In the genomic region with DNA sequence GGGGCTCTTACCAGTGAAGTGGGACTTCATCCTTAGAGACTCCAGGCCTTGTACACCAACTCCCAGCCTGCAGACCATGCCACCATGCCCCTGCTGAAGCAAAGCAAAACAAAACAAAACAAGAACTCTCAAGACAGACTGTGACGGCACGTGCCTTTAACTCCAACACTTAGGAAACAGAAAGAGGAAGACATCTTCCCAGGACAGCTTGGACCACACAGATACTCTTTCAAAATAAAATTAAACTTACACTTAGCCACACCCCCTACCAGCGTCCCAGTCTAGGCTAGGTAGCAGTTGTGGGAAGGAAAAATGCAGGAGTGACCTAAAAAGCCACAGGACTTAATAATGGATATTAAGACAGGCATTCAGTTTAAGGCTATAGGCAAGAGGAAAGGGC, we compare ENCODE assay signal across 27 mouse cellular contexts. TPM values are rescaled to one million over a fixed set of nuclear protein-coding genes. Genes with fewer than 3 reads are reported as not detected.
DNase-seq lines count a peak whose midpoint lies in the region; ATAC-seq and TF ChIP-seq lines count a peak whose summit lies in the region.
"Had no signal": no experiment of that assay in that cellular context is flagged by ENCODE, and none has a peak within 500 bp of the region (broad histone marks: within the 10 kb centered on the region; RNA-seq: fewer than 3 reads in every experiment).

No protein-coding gene starts in this region.

- no peaks in the 10 kb centered on the region for H3K9me3 ChIP-seq in kidney, postnatal 0 days (replicated peaks; ENCODE audit: low read length)
- H3K9me3 ChIP-seq in intestine, postnatal 0 days (ENCODE audit: control insufficient read depth) = no peaks in the 10 kb centered on the region
- no peaks in the 10 kb centered on the region for H3K9me3 ChIP-seq in forebrain, embryonic 11.5 days (ENCODE audit: control insufficient read depth, low read length)
- H3K9me3 ChIP-seq: forebrain, embryonic 10.5 days; forebrain, embryonic 15.5 days; heart, embryonic 10.5 days; heart, embryonic 13.5 days had no signal

- no peak overlapping the region for H3K4me2 ChIP-seq in kidney, postnatal 0 days (ENCODE audit: low read length)
- H3K4me2 ChIP-seq in intestine, postnatal 0 days (replicated peaks; ENCODE audit: low read depth) = no peak overlapping the region
- no peak overlapping the region for H3K4me2 ChIP-seq in forebrain, embryonic 11.5 days (ENCODE audit: low read depth, low read length, severe bottlenecking)
- H3K4me2 ChIP-seq: forebrain, embryonic 15.5 days; heart, embryonic 13.5 days; hindbrain, embryonic 14.5 days had no signal

- no peak for ATAC-seq in kidney, postnatal 0 days (replicated peaks; ENCODE audit: low FRiP score, low read depth)
- ATAC-seq in intestine, postnatal 0 days = no peak
- ATAC-seq in forebrain, embryonic 11.5 days (replicated peaks; ENCODE audit: low FRiP score) = no peak
- ATAC-seq: CD4-positive, CD25-positive, alpha-beta regulatory T cell, adult 4 months; forebrain, embryonic 15.5 days; hindbrain, postnatal 0 days; inflammation-experienced regulatory T-cells, adult 6 months had no signal

- H3K36me3 ChIP-seq in kidney, postnatal 0 days (ENCODE audit: insufficient read depth, low read length) = no peaks in the 10 kb centered on the region
- peaks cover 3% of the 10 kb centered on the region; the same call in 1 of the 2 replicates for H3K36me3 ChIP-seq in intestine, postnatal 0 days (ENCODE audit: control insufficient read depth, insufficient read depth)
- H3K36me3 ChIP-seq in small intestine, adult 2 months (ENCODE audit: control insufficient read depth, insufficient read depth, low read length) = peaks cover 12% of the 10 kb centered on the region
- H3K36me3 ChIP-seq in forebrain, embryonic 11.5 days (ENCODE audit: control insufficient read depth, insufficient read depth, low read length) = no peaks in the 10 kb centered on the region
- H3K36me3 ChIP-seq: forebrain, embryonic 10.5 days; forebrain, embryonic 15.5 days; heart, embryonic 10.5 days; heart, embryonic 13.5 days had no signal

- no peak overlapping the region for H3K4me3 ChIP-seq in kidney, postnatal 0 days (replicated peaks; ENCODE audit: low read depth, low read length)
- no peak overlapping the region for H3K4me3 ChIP-seq in intestine, postnatal 0 days (ENCODE audit: low read depth, low read length)
- H3K4me3 ChIP-seq in small intestine, adult 2 months (ENCODE audit: low read depth, low read length) = no peak overlapping the region
- no peak overlapping the region for H3K4me3 ChIP-seq in forebrain, embryonic 11.5 days (ENCODE audit: low read depth, low read length)
- H3K4me3 ChIP-seq: forebrain, embryonic 10.5 days; forebrain, embryonic 15.5 days; heart, adult 2 months; heart, embryonic 10.5 days; heart, embryonic 13.5 days had no signal

- DNase-seq in kidney, postnatal 0 days (ENCODE audit: low spot score) = no peak
- DNase-seq in kidney, postnatal 14 days = no peak
- DNase-seq in forebrain, embryonic 11.5 days (ENCODE audit: low spot score) = no peak
- DNase-seq in adrenal gland, postnatal 4 days (ENCODE audit: low spot score in 2 of 2) = no peak
- DNase-seq: adrenal gland, adult 8-10 months; adrenal gland, postnatal 25 days; cerebellum, adult 11 months; cerebellum, adult 2 months; cerebellum, postnatal 10 days; cerebellum, postnatal 36 days; gastrocnemius, postnatal 25 days; heart, adult 2 months; heart, postnatal 14 days; heart, postnatal 4 days had no signal

- no peak overlapping the region for H3K9ac ChIP-seq in kidney, postnatal 0 days (ENCODE audit: low read depth, low read length)
- no peak overlapping the region for H3K9ac ChIP-seq in intestine, postnatal 0 days (ENCODE audit: low read depth, low read length)
- H3K9ac ChIP-seq in forebrain, embryonic 11.5 days (ENCODE audit: low read length) = no peak overlapping the region
- H3K9ac ChIP-seq: forebrain, embryonic 15.5 days; heart, embryonic 13.5 days; hindbrain, embryonic 14.5 days had no signal

- WGBS in kidney, postnatal 0 days = 70% methylated on average over 3 of the region's 3 CpGs
- WGBS in intestine, postnatal 0 days = 62% methylated on average over 3 of the region's 3 CpGs
- WGBS in small intestine, adult 2 months = 63% methylated on average over 3 of the region's 3 CpGs
- 63% methylated on average over 3 of the region's 3 CpGs for WGBS in forebrain, embryonic 11.5 days

- TF ChIP-seq CTCF in kidney, postnatal 0 days (IDR thresholded peaks at IDR 0.05; ENCODE audit: low read depth) = no peak
- TF ChIP-seq CTCF in intestine, postnatal 0 days (IDR thresholded peaks at IDR 0.05; ENCODE audit: low read depth) = no peak
- no peak for TF ChIP-seq CTCF in small intestine, adult 2 months (IDR thresholded peaks at IDR 0.05; ENCODE audit: extremely low read depth, insufficient read length, insufficient replicate concordance, low read depth, low read length)

- H3K27me3 ChIP-seq in kidney, postnatal 0 days (ENCODE audit: insufficient read depth, low read length) = no peaks in the 10 kb centered on the region
- H3K27me3 ChIP-seq in intestine, postnatal 0 days (replicated peaks; ENCODE audit: control insufficient read depth, insufficient read depth, low read length) = no peaks in the 10 kb centered on the region
- H3K27me3 ChIP-seq in small intestine, adult 2 months (ENCODE audit: control insufficient read depth, insufficient read depth, low read length) = no peaks in the 10 kb centered on the region
- H3K27me3 ChIP-seq in forebrain, embryonic 11.5 days (ENCODE audit: control insufficient read depth, insufficient read depth, low read length) = no peaks in the 10 kb centered on the region
- H3K27me3 ChIP-seq: forebrain, embryonic 15.5 days had no signal

- peak overlapping the region; percentile 70; the same call in 1 of the 2 replicates for H3K27ac ChIP-seq in kidney, postnatal 0 days
- H3K27ac ChIP-seq in intestine, postnatal 0 days (ENCODE audit: low read depth, low read length) = peak overlapping the region; percentile 94
- H3K27ac ChIP-seq in small intestine, adult 2 months (ENCODE audit: insufficient read depth, low read depth, low read length) = peak overlapping the region; percentile 97
- H3K27ac ChIP-seq in forebrain, embryonic 11.5 days (ENCODE audit: low read depth, low read length) = no peak overlapping the region
- H3K27ac ChIP-seq: forebrain, embryonic 15.5 days; heart, adult 2 months; heart, embryonic 13.5 days; hindbrain, embryonic 14.5 days; hindbrain, postnatal 0 days had no signal

- H3K4me1 ChIP-seq in kidney, postnatal 0 days (replicated peaks; ENCODE audit: insufficient read depth, low read length) = no peaks in the 10 kb centered on the region; the same call in 1 of the 2 replicates
- H3K4me1 ChIP-seq in intestine, postnatal 0 days (replicated peaks; ENCODE audit: control insufficient read depth, insufficient read depth, low read length) = peaks cover 11% of the 10 kb centered on the region; the same call in 1 of the 2 replicates
- H3K4me1 ChIP-seq in small intestine, adult 2 months (ENCODE audit: control insufficient read depth, insufficient read depth, insufficient read length, low read length) = peaks cover 26% of the 10 kb centered on the region
- no peaks in the 10 kb centered on the region for H3K4me1 ChIP-seq in forebrain, embryonic 11.5 days (replicated peaks; ENCODE audit: control insufficient read depth, insufficient read depth, low read length)
- H3K4me1 ChIP-seq: forebrain, embryonic 15.5 days had no signal

- TF ChIP-seq POLR2A in small intestine, adult 2 months (IDR thresholded peaks at IDR 0.05; ENCODE audit: low read depth, low read length) = no peak

RNA-seq across cellular contexts. Expression of gene 2610528J11Rik, which starts 1.0 kb away (rescaled TPM):
- 63.3 and 66.5 TPM in 2 replicates for polyA plus RNA-seq in kidney, postnatal 0 days (2015; fragmentation: Nextera tagmentation; extraction: Ambion mirVana)
- 119 TPM in 2 replicates for polyA plus RNA-seq in intestine, postnatal 0 days (2015; fragmentation: Nextera tagmentation; extraction: Ambion mirVana)
- 62.2 and 164 TPM in 2 replicates for polyA plus RNA-seq in small intestine, adult 2 months (2012; rRNA removed)
- 0.48 and 0.71 TPM in 2 replicates for polyA plus RNA-seq in forebrain, embryonic 11.5 days (2014; fragmentation: Nextera tagmentation; extraction: Ambion mirVana)
- total RNA-seq in adrenal gland, postnatal 4 days (2021) = 1 to 10 TPM; 1.1 to 5.1 TPM
- total RNA-seq: adrenal gland, adult 8-10 months; adrenal gland, postnatal 25 days; gastrocnemius, adult 8-10 months; gastrocnemius, postnatal 25 days; heart, adult 2 months; heart, postnatal 14 days; heart, postnatal 4 days; hindbrain, postnatal 0 days; MEL had no signal
- polyA plus RNA-seq: C2C12; CD4-positive, CD25-positive, alpha-beta regulatory T cell, adult 4 months; cerebellum, adult 2 months; forebrain, embryonic 15.5 days; hindbrain, embryonic 14.5 days; hindbrain, postnatal 0 days; inflammation-experienced regulatory T-cells, adult 6 months had no signal

RNA-seq across cellular contexts. Expression of gene Tmem125, which starts 18.1 kb away (rescaled TPM):
- polyA plus RNA-seq in kidney, postnatal 0 days (2015; fragmentation: Nextera tagmentation; extraction: Ambion mirVana) = 11.3 and 12.3 TPM in 2 replicates
- 19.8 and 20.7 TPM in 2 replicates for polyA plus RNA-seq in intestine, postnatal 0 days (2015; fragmentation: Nextera tagmentation; extraction: Ambion mirVana)
- 37.2 and 68.8 TPM in 2 replicates for polyA plus RNA-seq in small intestine, adult 2 months (2012; rRNA removed)
- 0.25 and 0.32 TPM in 2 replicates for polyA plus RNA-seq in forebrain, embryonic 11.5 days (2014; fragmentation: Nextera tagmentation; extraction: Ambion mirVana)
- 1 to 10 TPM; 1.2 to 1.9 TPM for total RNA-seq in adrenal gland, postnatal 4 days (2021)
- total RNA-seq: adrenal gland, adult 8-10 months; adrenal gland, postnatal 25 days; gastrocnemius, adult 8-10 months; gastrocnemius, postnatal 25 days; heart, adult 2 months had no signal
- polyA plus RNA-seq: C2C12; CD4-positive, CD25-positive, alpha-beta regulatory T cell, adult 4 months; hindbrain, embryonic 14.5 days; inflammation-experienced regulatory T-cells, adult 6 months had no signal

RNA-seq across cellular contexts. Expression of gene Tie1, which starts 35.9 kb away (rescaled TPM):
- polyA plus RNA-seq in kidney, postnatal 0 days (2015; fragmentation: Nextera tagmentation; extraction: Ambion mirVana) = 45.6 and 49.4 TPM in 2 replicates
- polyA plus RNA-seq in intestine, postnatal 0 days (2015; fragmentation: Nextera tagmentation; extraction: Ambion mirVana) = 11.3 and 11.9 TPM in 2 replicates
- polyA plus RNA-seq in small intestine, adult 2 months (2012; rRNA removed) = 8.6 and 16.2 TPM in 2 replicates
- 13.6 and 14.5 TPM in 2 replicates for polyA plus RNA-seq in forebrain, embryonic 11.5 days (2014; fragmentation: Nextera tagmentation; extraction: Ambion mirVana)
- total RNA-seq in adrenal gland, postnatal 4 days (2021) = 10 to 100 TPM; 55.6 to 56.8 TPM
- total RNA-seq: MEL had no signal
- polyA plus RNA-seq: C2C12; inflammation-experienced regulatory T-cells, adult 6 months had no signal

Comparison
In these comparisons a context has a peak if more than half of its experiments do, and no peak if none do; other contexts are left out.
1. RNA of gene 2610528J11Rik, which starts 1.0 kb away (polyA plus RNA-seq): 62.2 to 164 TPM in small intestine, adult 2 months, 119 TPM in intestine, postnatal 0 days and 63.3 to 66.5 TPM in kidney, postnatal 0 days; 0.48 to 0.71 TPM in forebrain, embryonic 11.5 days; every median in the first group is over 10 times any median in the second.